Mouse (Mus musculus) brain, embryonic 14.5 days (tissue): ENCODE measurements around the gene Mars.

ENCODE experiments used
- CTCF ChIP-seq: fragments of 200-500 bp; IDR thresholded peaks from 2 replicates; pipeline ENCODE4 v1.5.1; 2012; ENCODE audit warnings: inconsistent platforms, mild to moderate bottlenecking, moderate library complexity, borderline replicate concordance; ENCODE audit not compliant: insufficient read depth, insufficient read length; ENCODE audit errors: extremely low read depth
- POLR2A ChIP-seq: fragments of 200-500 bp; IDR thresholded peaks from 2 replicates; pipeline ENCODE4 v1.6.1; 2012; ENCODE audit warnings: mild to moderate bottlenecking, inconsistent platforms, borderline replicate concordance; ENCODE audit not compliant: poor library complexity, insufficient read depth, insufficient read length, severe bottlenecking; ENCODE audit errors: extremely low read depth

GRCm38 (mm10) chr10:127286194-127286593 is 25.4 kb downstream of the Mars start:
- TF ChIP-seq POLR2A (no peak), CTCF (no peak)
